Mouse (Mus musculus): Measurements from ENCODE around the gene 4930415O20Rik. TPM values are rescaled to one million over a fixed set of nuclear protein-coding genes. Genes with fewer than 3 reads are reported as not detected.

Gene 4930415O20Rik
- polyA plus RNA-seq, 1 experiment from 2014 or later, result 0.73 TPM

GRCm38 (mm10) chr15:98557186-98557585 lies 13.6 kb upstream of the 4930415O20Rik start:
- 87% methylated on average over 5 of the region's 5 CpGs for WGBS (ENCODE audit: insufficient replicate concordance)
- no peaks in the 10 kb centered on the region for H3K27me3 ChIP-seq (ENCODE audit: control insufficient read depth, insufficient read depth, low read length)

GRCm38 (mm10) chr15:98566973-98567277 lies 3.9 kb upstream of the 4930415O20Rik start:
- peak overlapping the region; percentile 95 for H3K9ac ChIP-seq (ENCODE audit: low read depth, low read length)
- H3K27ac ChIP-seq (ENCODE audit: low read depth, low read length), result peak overlapping the region; percentile 98
- peaks cover 21% of the 10 kb centered on the region for H3K4me1 ChIP-seq (ENCODE audit: control insufficient read depth, insufficient read depth, low read length)
- H3K4me2 ChIP-seq, result peak overlapping the region; percentile 86
- H3K27me3 ChIP-seq (ENCODE audit: control insufficient read depth, insufficient read depth, low read length), result no peaks in the 10 kb centered on the region
- H3K9me3 ChIP-seq (replicated peaks; ENCODE audit: control insufficient read depth, low read length), result no peaks in the 10 kb centered on the region
- peaks cover 9% of the 10 kb centered on the region for H3K36me3 ChIP-seq (ENCODE audit: control insufficient read depth, insufficient read depth, low read length)
- under 1% methylated on average over 15 of the region's 15 CpGs for WGBS (ENCODE audit: insufficient replicate concordance)
- H3K4me3 ChIP-seq (ENCODE audit: low read depth, low read length), result peak overlapping the region; percentile 94
- ATAC-seq (replicated peaks; ENCODE audit: insufficient number of reproducible peaks, low FRiP score, low TSS enrichment), result no peak

More at GRCm38 (mm10) chr15:98557186-98557585, 13.6 kb upstream of the 4930415O20Rik start:
- Histone ChIP-seq H3K4me1 (ENCODE audit: control insufficient read depth, insufficient read depth, low read length) (no peaks in the 10 kb centered on the region), H3K4me2 (no peak overlapping the region), H3K27ac (ENCODE audit: low read depth, low read length) (no peak overlapping the region), H3K36me3 (ENCODE audit: control insufficient read depth, insufficient read depth, low read length) (peaks cover 21% of the 10 kb centered on the region), H3K4me3 (ENCODE audit: low read depth, low read length) (no peak overlapping the region), H3K9me3 (replicated peaks; ENCODE audit: control insufficient read depth, low read length) (no peaks in the 10 kb centered on the region), H3K9ac (ENCODE audit: low read depth, low read length) (no peak overlapping the region)
- ATAC-seq (replicated peaks; ENCODE audit: insufficient number of reproducible peaks, low FRiP score, low TSS enrichment), result no peak

- WGBS (ENCODE audit: insufficient replicate concordance), result under 1% methylated on average over 88 of the region's 88 CpGs
- Histone ChIP-seq H3K9me3 (replicated peaks; ENCODE audit: control insufficient read depth, low read length) (no peaks in the 10 kb centered on the region), H3K9ac (ENCODE audit: low read depth, low read length) (peak overlapping the region; percentile 95), H3K27ac (ENCODE audit: low read depth, low read length) (peak overlapping the region; percentile 98), H3K4me2 (peak overlapping the region; percentile 86), H3K36me3 (ENCODE audit: control insufficient read depth, insufficient read depth, low read length) (peaks cover 9% of the 10 kb centered on the region), H3K4me3 (ENCODE audit: low read depth, low read length) (peak overlapping the region; percentile 94), H3K27me3 (ENCODE audit: control insufficient read depth, insufficient read depth, low read length) (no peaks in the 10 kb centered on the region), H3K4me1 (ENCODE audit: control insufficient read depth, insufficient read depth, low read length) (peaks cover 21% of the 10 kb centered on the region)
- ATAC-seq (replicated peaks; ENCODE audit: insufficient number of reproducible peaks, low FRiP score, low TSS enrichment), result peak; percentile 96
These were observed 3.3 kb upstream of the 4930415O20Rik start for GRCm38 (mm10) chr15:98567278-98568134.

GRCm38 (mm10) chr15:98568256-98569033 lies 2.4 kb upstream of the 4930415O20Rik start:
- H3K4me3 ChIP-seq (ENCODE audit: low read depth, low read length), result peak overlapping the region; percentile 94
- H3K27ac ChIP-seq (ENCODE audit: low read depth, low read length), result peak overlapping the region; percentile 92
- peaks cover 21% of the 10 kb centered on the region for H3K4me1 ChIP-seq (ENCODE audit: control insufficient read depth, insufficient read depth, low read length)
- no peaks in the 10 kb centered on the region for H3K9me3 ChIP-seq (replicated peaks; ENCODE audit: control insufficient read depth, low read length)
- H3K9ac ChIP-seq (ENCODE audit: low read depth, low read length), result peak overlapping the region; percentile 89
- H3K4me2 ChIP-seq, result peak overlapping the region; percentile 78
- WGBS (ENCODE audit: insufficient replicate concordance), result 6% methylated on average over 22 of the region's 22 CpGs
- H3K36me3 ChIP-seq (ENCODE audit: control insufficient read depth, insufficient read depth, low read length), result peaks cover under 1% of the 10 kb centered on the region; the same call in 1 of the 2 replicates
- no peaks in the 10 kb centered on the region for H3K27me3 ChIP-seq (ENCODE audit: control insufficient read depth, insufficient read depth, low read length)
- no peak for ATAC-seq (replicated peaks; ENCODE audit: insufficient number of reproducible peaks, low FRiP score, low TSS enrichment)

- Histone ChIP-seq H3K9ac (ENCODE audit: low read depth, low read length) (peak overlapping the region; percentile 89; the same call in 1 of the 2 replicates), H3K4me3 (ENCODE audit: low read depth, low read length) (peak overlapping the region; percentile 94), H3K4me1 (ENCODE audit: control insufficient read depth, insufficient read depth, low read length) (peaks cover 21% of the 10 kb centered on the region), H3K27me3 (ENCODE audit: control insufficient read depth, insufficient read depth, low read length) (no peaks in the 10 kb centered on the region), H3K36me3 (ENCODE audit: control insufficient read depth, insufficient read depth, low read length) (no peaks in the 10 kb centered on the region), H3K27ac (ENCODE audit: low read depth, low read length) (peak overlapping the region; percentile 92; the same call in 1 of the 2 replicates), H3K9me3 (replicated peaks; ENCODE audit: control insufficient read depth, low read length) (no peaks in the 10 kb centered on the region), H3K4me2 (peak overlapping the region; percentile 78)
- no peak for ATAC-seq (replicated peaks; ENCODE audit: insufficient number of reproducible peaks, low FRiP score, low TSS enrichment)
- WGBS (ENCODE audit: insufficient replicate concordance), result 68% methylated on average over 7 of the region's 7 CpGs
These were observed 1.6 kb upstream of the 4930415O20Rik start for GRCm38 (mm10) chr15:98569216-98569615.

GRCm38 (mm10) chr15:98569795-98570365 lies 924 bp upstream of the 4930415O20Rik start:
- Histone ChIP-seq H3K4me1 (ENCODE audit: control insufficient read depth, insufficient read depth, low read length) (peaks cover 21% of the 10 kb centered on the region), H3K9ac (ENCODE audit: low read depth, low read length) (no peak overlapping the region), H3K27me3 (ENCODE audit: control insufficient read depth, insufficient read depth, low read length) (no peaks in the 10 kb centered on the region), H3K4me2 (no peak overlapping the region), H3K9me3 (replicated peaks; ENCODE audit: control insufficient read depth, low read length) (no peaks in the 10 kb centered on the region), H3K4me3 (ENCODE audit: low read depth, low read length) (no peak overlapping the region), H3K36me3 (ENCODE audit: control insufficient read depth, insufficient read depth, low read length) (no peaks in the 10 kb centered on the region), H3K27ac (ENCODE audit: low read depth, low read length) (no peak overlapping the region)
- 76% methylated on average over 4 of the region's 4 CpGs for WGBS (ENCODE audit: insufficient replicate concordance)
- no peak for ATAC-seq (replicated peaks; ENCODE audit: insufficient number of reproducible peaks, low FRiP score, low TSS enrichment)

GRCm38 (mm10) chr15:98573293-98573692 lies 2.5 kb downstream of the 4930415O20Rik start:
- no peak overlapping the region for H3K4me3 ChIP-seq (ENCODE audit: low read depth, low read length)
- ATAC-seq (replicated peaks; ENCODE audit: insufficient number of reproducible peaks, low FRiP score, low TSS enrichment), result no peak
- WGBS (ENCODE audit: insufficient replicate concordance), result 77% methylated on average over 4 of the region's 4 CpGs
- no peaks in the 10 kb centered on the region for H3K36me3 ChIP-seq (ENCODE audit: control insufficient read depth, insufficient read depth, low read length)
- H3K9me3 ChIP-seq (replicated peaks; ENCODE audit: control insufficient read depth, low read length), result no peaks in the 10 kb centered on the region
- H3K4me2 ChIP-seq, result no peak overlapping the region
- H3K27me3 ChIP-seq (ENCODE audit: control insufficient read depth, insufficient read depth, low read length), result no peaks in the 10 kb centered on the region
- H3K27ac ChIP-seq (ENCODE audit: low read depth, low read length), result no peak overlapping the region
- no peak overlapping the region for H3K9ac ChIP-seq (ENCODE audit: low read depth, low read length)
- peaks cover 6% of the 10 kb centered on the region for H3K4me1 ChIP-seq (ENCODE audit: control insufficient read depth, insufficient read depth, low read length)

- no peak for ATAC-seq (replicated peaks; ENCODE audit: insufficient number of reproducible peaks, low FRiP score, low TSS enrichment)
- no peak overlapping the region for H3K4me2 ChIP-seq
- H3K9me3 ChIP-seq (replicated peaks; ENCODE audit: control insufficient read depth, low read length), result no peaks in the 10 kb centered on the region
- H3K4me1 ChIP-seq (ENCODE audit: control insufficient read depth, insufficient read depth, low read length), result peaks cover 5% of the 10 kb centered on the region; the same call in 1 of the 2 replicates
- H3K36me3 ChIP-seq (ENCODE audit: control insufficient read depth, insufficient read depth, low read length), result no peaks in the 10 kb centered on the region
- H3K9ac ChIP-seq (ENCODE audit: low read depth, low read length), result no peak overlapping the region
- 79% methylated on average over 2 of the region's 2 CpGs for WGBS (ENCODE audit: insufficient replicate concordance)
- H3K27me3 ChIP-seq (ENCODE audit: control insufficient read depth, insufficient read depth, low read length), result no peaks in the 10 kb centered on the region
- H3K27ac ChIP-seq (ENCODE audit: low read depth, low read length), result no peak overlapping the region
- H3K4me3 ChIP-seq (ENCODE audit: low read depth, low read length), result no peak overlapping the region
These were observed 8.5 kb downstream of the 4930415O20Rik start for GRCm38 (mm10) chr15:98579310-98579709.
